Mouse (Mus musculus): ENCODE measurements around the gene Clba1.

Gene Clba1

GRCm38 (mm10) chr12:112793601-112794355 lies 15.0 kb upstream of the Clba1 start:
- in situ Hi-C loops (cut with MboI; ENCODE audit: low pct_unique_long_range_greater_than_20kb in 1 of 2, low sequenced_read_pairs in 2 of 2, unreplicated experiment in 1 of 2) = no loop called here

GRCm38 (mm10) chr12:112794356-112794816 lies 14.4 kb upstream of the Clba1 start:
- in situ Hi-C loops (cut with MboI; ENCODE audit: low pct_unique_long_range_greater_than_20kb in 1 of 2, low sequenced_read_pairs in 2 of 2, unreplicated experiment in 1 of 2) = no loop called here

DNA sequence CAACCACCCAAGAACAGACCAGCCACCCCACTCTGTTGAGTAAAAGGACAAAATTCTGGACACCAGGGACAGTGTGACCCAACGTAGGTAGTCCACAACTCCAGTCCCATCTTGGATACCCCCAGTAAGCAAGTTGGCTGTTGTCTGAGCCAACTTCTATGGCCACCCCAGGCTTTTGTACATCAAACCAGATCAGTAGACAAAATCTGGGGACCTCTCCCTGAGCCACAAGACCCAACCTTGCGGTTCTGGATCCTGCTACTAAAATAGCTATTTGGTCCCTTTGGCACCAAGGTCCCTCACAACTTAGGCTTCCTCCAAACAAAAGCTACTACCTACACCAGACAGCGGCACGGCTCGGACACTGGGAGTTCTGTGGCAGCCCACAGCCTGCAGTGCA lies 13.7 kb upstream of the Clba1 start:
- in situ Hi-C loops (cut with MboI; ENCODE audit: low pct_unique_long_range_greater_than_20kb in 1 of 2, low sequenced_read_pairs in 2 of 2, unreplicated experiment in 1 of 2) = no loop called here

GRCm38 (mm10) chr12:112795466-112796104 lies 13.2 kb upstream of the Clba1 start:
- in situ Hi-C loops (cut with MboI; ENCODE audit: low pct_unique_long_range_greater_than_20kb in 1 of 2, low sequenced_read_pairs in 2 of 2, unreplicated experiment in 1 of 2) = no loop called here

- in situ Hi-C loops (cut with MboI; ENCODE audit: low pct_unique_long_range_greater_than_20kb in 1 of 2, low sequenced_read_pairs in 2 of 2, unreplicated experiment in 1 of 2) = no loop called here
These were observed 11.9 kb upstream of the Clba1 start for GRCm38 (mm10) chr12:112796551-112797510.

GRCm38 (mm10) chr12:112797672-112798331 lies 10.9 kb upstream of the Clba1 start:
- in situ Hi-C loops (cut with MboI; ENCODE audit: low pct_unique_long_range_greater_than_20kb in 1 of 2, low sequenced_read_pairs in 2 of 2, unreplicated experiment in 1 of 2) = no loop called here

GRCm38 (mm10) chr12:112798332-112798681 lies 10.4 kb upstream of the Clba1 start:
- in situ Hi-C loops (cut with MboI; ENCODE audit: low pct_unique_long_range_greater_than_20kb in 1 of 2, low sequenced_read_pairs in 2 of 2, unreplicated experiment in 1 of 2) = no loop called here

DNA sequence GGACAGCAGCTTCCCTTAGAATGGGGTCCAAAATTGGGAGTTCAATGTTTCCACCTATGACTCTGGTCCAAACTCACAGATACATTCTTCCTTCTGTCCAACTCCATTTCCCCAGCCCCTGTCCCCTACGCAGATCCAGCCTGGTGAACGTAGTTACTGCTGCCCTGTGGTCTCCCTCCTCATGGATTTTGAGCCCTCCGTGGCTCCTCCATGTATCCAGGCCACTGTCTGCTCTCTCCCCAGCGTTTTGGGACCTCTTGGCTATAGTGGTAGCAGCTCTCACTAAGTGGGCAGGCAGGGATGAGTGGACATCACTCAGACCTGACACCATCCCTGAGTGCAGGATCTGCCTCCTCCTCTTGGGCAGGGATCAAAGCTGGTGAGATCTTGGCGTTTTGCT lies 10.0 kb upstream of the Clba1 start:
- in situ Hi-C loops (cut with MboI; ENCODE audit: low pct_unique_long_range_greater_than_20kb in 1 of 2, low sequenced_read_pairs in 2 of 2, unreplicated experiment in 1 of 2) = no loop called here

GRCm38 (mm10) chr12:112799237-112799970 lies 9.3 kb upstream of the Clba1 start:
- in situ Hi-C loops (cut with MboI; ENCODE audit: low pct_unique_long_range_greater_than_20kb in 1 of 2, low sequenced_read_pairs in 2 of 2, unreplicated experiment in 1 of 2) = no loop called here

GRCm38 (mm10) chr12:112800476-112800875 lies 8.3 kb upstream of the Clba1 start:
- in situ Hi-C loops (cut with MboI; ENCODE audit: low pct_unique_long_range_greater_than_20kb in 1 of 2, low sequenced_read_pairs in 2 of 2, unreplicated experiment in 1 of 2) = no loop called here

- in situ Hi-C loops (cut with MboI; ENCODE audit: low pct_unique_long_range_greater_than_20kb in 1 of 2, low sequenced_read_pairs in 2 of 2, unreplicated experiment in 1 of 2) = no loop called here
These were observed 6.6 kb upstream of the Clba1 start, which contains the start of gene Ahnak2 for GRCm38 (mm10) chr12:112801864-112802846. Gene Ahnak2, minus strand, starts transcription at chr12:112802657.

DNA sequence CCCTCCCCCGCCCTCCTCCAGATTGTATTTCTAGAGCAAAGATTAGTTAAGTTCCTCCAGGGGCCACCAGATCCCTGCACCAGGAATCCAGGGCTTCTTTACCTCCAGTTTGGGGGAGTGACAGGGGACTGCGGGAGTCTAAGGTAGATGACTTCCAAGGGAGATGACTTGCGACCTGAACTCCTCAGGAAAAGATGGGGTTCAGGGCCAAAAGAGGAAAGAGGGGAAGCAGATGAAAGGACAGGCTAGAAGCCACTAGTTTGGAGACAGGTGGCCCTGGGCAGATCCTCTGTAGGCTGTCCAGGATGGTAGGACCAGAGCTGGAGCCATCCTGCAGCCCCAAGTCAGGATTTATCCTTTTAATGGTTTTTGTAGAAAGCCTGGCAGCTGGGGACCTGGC lies 5.8 kb upstream of the Clba1 start:
- in situ Hi-C loops (cut with MboI; ENCODE audit: low pct_unique_long_range_greater_than_20kb in 1 of 2, low sequenced_read_pairs in 2 of 2, unreplicated experiment in 1 of 2) = no loop called here

- in situ Hi-C loops (cut with MboI; ENCODE audit: low pct_unique_long_range_greater_than_20kb in 1 of 2, low sequenced_read_pairs in 2 of 2, unreplicated experiment in 1 of 2) = no loop called here
These were observed 4.7 kb upstream of the Clba1 start for GRCm38 (mm10) chr12:112804046-112804445.

- in situ Hi-C loops (cut with MboI; ENCODE audit: low pct_unique_long_range_greater_than_20kb in 1 of 2, low sequenced_read_pairs in 2 of 2, unreplicated experiment in 1 of 2) = loop anchor here in 1 of 2 experiments (5.0 kb wide), 1 partner anchor 59 kb away; no protein-coding TSS in a partner anchor
These were observed 2.7 kb upstream of the Clba1 start for GRCm38 (mm10) chr12:112806044-112806443.

DNA sequence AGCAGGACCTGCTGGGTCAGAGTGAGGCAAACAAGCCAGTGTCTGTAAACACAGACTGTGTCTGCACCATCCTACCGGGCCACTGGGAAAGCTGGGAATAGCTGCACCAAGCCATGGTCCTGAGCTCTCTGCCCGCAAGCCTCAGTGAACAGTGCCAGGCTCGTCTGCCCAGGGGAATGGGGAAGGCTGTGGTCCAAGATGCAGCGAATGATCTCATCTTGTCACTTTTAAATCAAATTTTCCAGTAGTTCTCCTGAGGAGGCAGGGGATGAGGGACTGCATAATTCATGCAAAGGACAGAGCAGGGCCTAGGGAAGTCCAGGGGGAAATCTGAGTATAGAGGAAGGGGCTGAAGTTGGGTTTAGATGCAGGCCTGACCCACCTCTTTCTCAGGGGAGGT lies 941 bp upstream of the Clba1 start:
- in situ Hi-C loops (cut with MboI; ENCODE audit: low pct_unique_long_range_greater_than_20kb in 1 of 2, low sequenced_read_pairs in 2 of 2, unreplicated experiment in 1 of 2) = loop anchor here in 1 of 2 experiments (5.0 kb wide), 1 partner anchor 60 kb away; no protein-coding TSS in a partner anchor

GRCm38 (mm10) chr12:112808212-112808586 lies 538 bp upstream of the Clba1 start:
- in situ Hi-C loops (cut with MboI; ENCODE audit: low pct_unique_long_range_greater_than_20kb in 1 of 2, low sequenced_read_pairs in 2 of 2, unreplicated experiment in 1 of 2) = loop anchor here in 1 of 2 experiments (5.0 kb wide), 1 partner anchor 61 kb away; no protein-coding TSS in a partner anchor

Data from mouse embryonic stem cell (cell line).